Mouse (Mus musculus): ENCODE data around the gene Lgals4. TPM values are rescaled to one million over a fixed set of nuclear protein-coding genes. Genes with fewer than 3 reads are reported as not detected.

Gene Lgals4
- total RNA-seq, 2 experiments from 2014 or later = 3.2 to 5.4 TPM

DNA sequence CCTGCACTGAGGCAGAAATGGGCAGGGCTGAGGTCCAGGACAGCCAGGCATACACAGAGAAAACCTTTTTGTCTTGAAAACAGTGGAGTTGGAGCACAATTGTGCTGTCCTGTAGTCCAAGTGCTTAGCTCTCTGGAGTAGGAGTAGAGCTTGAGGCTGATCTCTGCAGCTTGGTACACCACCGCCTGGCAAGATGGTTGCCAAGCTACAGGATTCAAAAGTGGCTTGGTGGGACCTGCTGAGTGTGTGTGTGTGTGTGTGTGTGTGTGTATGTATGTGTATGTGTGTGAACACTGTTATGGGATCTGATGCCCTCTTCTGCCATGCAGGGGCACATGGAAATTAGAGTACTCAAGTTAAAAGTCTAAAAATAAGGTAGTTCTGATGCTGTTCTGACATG is 11.1 kb upstream of the Lgals4 start:
- DNase-seq = no peak

DNA sequence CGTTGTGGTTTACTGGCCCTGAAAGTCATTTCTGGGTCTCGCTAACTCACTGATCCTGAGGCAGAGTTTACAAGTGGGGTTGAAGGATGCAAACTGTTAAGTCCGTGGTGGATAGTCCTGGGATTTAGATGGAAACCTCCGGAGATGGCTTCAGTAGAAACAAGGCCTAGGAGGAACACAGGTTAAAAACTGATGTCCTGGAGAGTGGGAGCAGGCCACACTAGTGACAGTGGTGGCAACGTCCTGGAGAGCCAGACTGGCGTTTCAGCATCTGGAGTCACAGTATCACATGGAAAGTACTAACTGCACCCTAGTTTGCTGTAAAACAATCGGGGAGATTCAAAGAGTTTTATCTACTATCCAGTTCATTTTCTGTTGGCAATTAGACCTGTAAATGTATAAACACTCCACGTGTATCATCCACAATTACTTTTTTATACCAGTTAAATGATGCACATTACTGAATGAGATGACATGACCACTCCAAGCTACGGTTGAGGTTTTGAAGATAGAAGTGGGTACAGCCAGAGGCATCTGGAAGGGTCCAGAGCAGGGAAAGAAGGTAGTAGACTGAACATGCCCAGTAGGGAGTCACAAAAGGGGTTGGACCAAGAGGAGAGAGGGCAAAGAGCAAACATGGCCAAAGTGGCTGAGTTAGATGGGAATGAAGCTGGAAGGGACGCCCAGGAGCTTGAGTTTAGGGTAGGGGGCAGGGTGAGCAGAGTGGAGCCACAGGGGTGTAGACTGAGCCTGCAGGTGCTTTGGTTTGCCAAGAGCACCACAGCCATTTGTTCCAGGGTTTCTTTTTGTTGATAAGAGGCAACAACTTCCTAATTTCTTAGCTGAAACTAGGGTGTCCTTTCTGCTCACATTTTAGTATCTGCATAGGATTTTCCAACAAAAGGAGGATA is 10.4 kb upstream of the Lgals4 start:
- DNase-seq = no peak

DNA sequence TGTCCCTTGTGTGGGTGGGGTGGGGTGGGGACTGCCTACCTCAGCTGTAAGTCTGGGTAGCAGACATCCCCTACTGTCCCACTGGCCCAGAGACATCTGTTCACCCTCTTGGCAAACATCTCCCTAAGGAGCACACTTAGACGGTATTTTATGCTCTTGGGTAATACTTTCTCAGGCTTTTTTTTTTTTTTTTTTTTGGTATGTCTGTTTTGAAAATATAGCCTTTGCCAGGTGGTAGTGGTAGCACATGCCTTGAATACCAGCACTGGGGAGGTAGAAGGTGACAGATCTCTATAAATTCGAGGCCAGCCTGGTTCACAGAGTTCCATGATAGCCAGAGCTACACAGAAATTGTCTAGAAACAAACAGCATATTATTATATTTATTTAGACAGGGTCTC is 9.7 kb upstream of the Lgals4 start:
- no peak for DNase-seq

DNA sequence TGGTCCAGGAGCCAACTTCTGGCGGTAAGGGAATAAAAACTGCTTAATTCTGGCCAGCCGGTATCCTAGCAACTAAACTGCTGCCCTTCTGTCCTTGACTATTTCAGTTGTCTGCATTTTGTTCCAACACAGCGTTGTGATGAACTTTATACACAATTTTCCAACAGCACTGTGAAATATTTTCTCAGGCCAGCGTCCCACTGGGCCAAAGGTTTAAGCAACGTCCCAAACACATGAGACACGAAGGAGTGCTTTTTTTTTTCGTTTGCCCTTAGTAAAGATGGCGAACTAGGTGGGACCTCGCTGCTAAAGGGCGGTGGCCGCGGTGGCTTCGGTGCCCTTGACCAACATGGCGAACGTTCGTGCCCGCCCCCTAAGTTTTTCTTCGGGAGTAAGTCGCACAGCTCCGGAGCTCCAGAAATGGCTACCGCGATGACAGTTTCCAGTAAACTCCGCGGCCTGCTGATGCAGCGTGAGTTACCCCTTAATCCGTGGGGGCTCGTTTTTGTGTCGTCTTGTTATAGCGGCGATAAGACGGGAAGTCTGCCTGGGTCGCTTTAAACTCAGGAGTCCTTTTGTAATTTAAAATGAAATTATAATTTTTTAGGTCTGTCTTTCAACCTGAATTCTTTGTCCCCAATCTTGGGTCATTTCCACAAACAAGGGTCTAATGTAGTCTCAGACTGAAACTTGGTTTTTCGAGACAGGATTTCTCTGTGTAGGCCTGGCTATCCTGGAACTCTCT is 8.5 kb upstream of the Lgals4 start, which contains the start of gene Ech1:
TSS of gene Ech1 (plus strand) at position 277 of the 745 bp plus-strand sequence.
- peak; percentile 91 for DNase-seq

DNA sequence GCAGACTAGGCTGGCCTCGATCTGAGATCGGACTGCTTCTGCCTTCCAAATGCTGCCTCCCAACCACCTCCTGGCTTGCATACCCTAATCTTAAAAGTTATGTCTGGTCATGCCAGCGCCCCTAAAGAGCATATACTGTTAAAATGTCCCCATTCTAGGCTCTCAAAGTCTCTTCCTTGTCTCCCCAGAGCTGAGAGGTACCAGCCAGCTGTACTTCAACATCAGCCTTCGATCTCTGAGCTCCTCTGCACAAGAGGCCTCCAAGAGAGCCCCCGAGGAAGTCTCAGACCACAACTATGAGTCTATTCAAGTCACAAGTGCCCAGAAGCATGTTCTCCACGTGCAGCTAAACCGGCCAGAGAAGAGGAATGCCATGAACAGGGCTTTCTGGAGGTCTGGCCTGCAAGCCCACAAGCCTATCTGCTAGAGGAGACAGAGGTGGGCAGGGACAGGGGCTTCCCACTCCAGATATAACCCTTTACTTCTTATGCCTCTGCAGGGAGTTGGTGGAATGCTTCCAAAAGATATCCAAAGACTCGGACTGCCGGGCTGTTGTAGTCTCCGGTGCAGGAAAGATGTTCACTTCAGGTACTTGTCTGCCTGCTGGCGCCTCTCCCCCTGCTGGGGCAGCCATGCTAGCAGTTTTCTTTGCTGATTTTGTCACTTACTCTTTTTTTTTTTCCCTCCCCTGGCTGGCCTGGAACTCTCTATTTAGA is 7.8 kb upstream of the Lgals4 start:
- no peak for DNase-seq

DNA sequence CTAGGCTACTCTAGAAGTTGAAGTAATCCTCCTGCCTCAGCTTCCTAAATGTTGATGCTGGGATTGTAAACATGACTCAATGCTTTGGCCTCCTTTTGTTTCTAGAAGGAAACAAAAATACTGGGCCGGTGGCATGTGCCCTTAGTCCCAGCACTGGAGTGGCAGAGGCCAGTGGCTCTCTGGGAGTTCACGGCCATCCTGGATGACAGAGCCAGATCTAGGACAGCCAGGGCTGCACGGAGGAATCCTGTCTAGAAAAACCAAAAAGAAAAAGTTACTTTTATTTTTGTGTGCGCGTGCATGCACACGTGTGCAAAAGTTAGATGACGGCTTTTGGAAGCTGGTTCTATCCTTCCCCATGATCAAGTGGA is 7.3 kb upstream of the Lgals4 start:
- DNase-seq = no peak

DNA sequence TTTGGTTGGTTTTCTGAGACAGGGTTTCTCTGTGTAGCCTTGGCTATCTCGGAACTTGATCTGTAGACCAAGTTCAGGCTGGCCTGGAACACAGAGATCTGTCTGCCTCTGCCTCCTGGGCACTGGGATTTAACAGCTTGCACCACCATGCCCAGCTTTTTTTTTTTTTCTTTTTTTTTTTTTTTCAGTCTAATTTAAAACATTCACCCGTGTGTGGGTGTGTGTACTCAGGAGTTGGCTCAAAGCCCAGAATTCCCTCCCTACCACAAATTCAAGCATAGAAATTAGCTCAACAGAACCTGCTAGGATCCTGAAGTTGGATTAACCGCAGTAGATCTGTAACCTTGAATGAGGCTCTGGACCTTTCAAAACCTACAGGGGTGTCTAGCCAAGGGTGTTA is 6.3 kb upstream of the Lgals4 start:
- no peak for DNase-seq

DNA sequence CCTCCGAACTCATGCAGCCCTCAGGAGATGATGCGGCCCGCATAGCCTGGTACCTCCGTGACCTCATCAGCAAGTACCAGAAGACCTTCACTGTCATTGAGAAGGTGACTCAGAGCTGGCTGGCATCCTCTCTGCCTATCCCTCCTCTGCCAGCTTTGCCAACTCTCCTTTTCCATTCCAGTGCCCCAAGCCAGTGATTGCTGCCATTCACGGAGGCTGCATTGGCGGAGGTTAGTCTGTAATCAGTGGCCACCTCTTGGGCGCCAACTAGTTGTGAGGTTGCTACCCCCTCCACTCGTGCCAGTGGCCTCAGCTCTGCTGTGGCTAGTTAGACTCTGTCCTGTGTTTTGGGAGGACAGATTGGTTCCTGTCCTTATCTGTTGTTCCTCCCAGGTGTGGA is 3.8 kb upstream of the Lgals4 start:
- DNase-seq = no peak

DNA sequence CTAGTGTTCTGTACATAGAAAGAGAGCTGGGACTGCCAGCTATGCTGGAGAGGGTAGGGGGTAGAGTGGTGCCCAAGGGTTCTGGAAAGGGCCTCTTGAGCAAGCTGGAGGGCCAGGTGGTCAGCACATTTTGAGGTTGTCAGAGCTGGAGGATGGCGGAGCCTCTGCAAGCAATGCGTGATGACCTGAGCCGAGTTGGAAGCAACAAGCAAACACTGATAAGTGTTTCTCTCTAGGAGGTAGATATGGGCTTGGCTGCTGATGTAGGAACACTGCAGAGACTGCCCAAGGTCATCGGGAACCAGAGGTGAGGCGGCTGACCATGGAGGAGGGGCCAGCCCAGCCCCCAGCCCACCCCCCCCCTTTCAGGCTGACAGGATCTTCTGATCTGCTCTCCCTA is 2.7 kb upstream of the Lgals4 start:
- no peak for DNase-seq

DNA sequence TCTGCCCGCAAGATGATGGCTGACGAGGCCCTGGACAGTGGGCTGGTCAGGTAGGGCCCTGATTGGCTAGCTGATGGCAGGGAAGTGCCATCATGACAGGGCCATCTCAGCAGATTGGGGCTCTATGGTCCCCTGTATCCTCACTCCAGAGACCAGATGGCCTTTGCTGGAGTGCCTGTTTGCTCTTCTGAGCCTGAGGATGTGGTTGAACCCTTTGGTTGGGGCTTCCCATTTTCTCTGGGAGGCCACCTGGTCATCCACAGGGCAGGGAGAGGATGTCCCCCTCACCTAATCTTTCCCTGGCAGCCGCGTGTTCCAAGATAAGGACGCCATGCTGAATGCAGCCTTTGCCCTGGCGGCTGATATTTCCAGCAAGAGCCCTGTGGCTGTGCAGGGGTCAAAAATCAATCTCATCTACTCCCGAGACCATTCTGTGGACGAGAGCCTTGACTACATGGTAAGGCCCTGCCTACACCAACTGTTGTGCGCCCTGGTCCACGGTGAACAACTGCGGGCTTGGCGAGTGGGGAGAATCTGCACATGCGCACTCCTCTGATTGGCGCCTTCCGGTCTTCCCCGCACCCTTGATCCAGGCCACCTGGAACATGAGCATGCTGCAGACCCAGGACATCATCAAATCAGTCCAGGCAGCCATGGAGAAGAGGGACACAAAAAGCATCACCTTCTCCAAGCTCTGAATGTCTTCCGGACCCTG is 2.1 kb upstream of the Lgals4 start:
- DNase-seq = no peak

DNA sequence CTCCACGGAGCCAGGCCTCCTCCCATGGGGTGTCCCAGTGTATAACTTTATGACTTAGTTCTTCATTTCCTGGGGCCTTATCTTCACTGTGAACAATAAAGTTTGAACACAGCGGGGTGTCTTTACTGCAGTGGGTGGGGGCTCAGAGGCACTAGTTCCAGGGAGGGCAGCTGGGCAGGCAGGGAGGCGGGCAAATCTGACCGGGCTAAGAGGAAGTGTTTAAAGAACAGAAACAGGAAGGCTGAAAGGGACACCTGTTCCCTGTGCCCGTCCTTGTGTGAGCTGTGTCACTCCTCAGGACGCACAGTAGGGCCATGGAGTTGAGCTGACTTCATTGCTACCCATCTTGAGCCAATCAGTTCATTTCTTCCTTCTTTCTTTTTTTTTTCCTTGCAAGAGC is 1.5 kb upstream of the Lgals4 start:
- DNase-seq = no peak

DNA sequence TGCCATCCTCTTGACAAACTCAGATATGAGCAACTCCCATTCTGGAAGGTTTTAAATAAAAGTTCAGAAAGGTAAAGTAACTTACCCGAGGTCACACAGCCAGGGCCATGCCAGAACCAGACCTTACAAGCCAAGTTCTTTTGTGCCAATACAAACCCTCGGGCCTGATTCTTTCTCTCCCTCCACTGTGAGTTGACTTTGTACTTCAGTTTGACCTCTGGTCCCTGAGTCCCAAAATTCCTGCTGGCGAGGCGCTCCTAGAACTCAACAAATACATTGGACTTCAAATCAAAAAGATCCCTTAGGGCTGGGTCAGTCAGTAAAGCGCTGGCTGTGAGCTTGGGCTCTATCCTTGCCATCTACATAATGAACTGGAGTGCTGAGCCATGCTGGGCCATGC is 3.3 kb downstream of the Lgals4 start:
- DNase-seq = no peak

DNA sequence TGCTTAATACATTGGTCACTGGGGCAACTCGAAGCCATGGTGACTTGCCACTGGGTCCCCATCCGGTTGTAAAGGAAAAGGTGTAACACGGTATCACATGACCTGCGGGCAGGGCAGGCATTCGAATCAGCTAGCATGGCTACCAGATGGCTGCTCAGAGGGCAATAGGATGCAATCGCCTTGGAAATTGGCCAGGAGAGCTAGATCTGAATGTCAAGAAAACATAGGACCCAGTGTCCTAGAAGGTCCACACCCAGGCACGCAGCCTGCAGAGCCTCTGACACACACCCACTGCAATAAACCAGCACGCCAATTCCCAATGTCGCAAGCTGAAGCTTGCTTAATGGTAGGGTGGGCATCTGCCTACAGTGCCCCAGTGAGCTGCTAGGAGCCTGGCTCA is 4.7 kb downstream of the Lgals4 start:
- DNase-seq = no peak

DNA sequence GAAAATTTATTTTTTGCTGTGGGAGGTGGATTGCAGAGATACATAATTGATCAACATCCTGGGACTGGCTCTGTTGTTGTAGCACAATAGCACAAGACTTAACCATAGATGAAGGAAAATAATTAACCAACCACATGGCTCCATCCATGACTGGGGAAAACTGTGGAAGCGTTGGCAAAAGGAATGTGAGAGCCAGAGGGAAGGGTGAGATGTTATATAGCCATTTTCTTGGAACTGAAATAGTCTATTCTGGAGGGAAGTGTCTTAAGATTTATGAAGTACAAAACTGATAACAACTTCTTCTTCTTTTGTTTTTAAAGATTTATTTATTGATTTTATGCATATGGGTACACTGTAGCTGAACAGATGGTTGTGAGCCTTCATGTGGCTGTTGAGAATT is 13.6 kb downstream of the Lgals4 start:
- no peak for DNase-seq

DNA sequence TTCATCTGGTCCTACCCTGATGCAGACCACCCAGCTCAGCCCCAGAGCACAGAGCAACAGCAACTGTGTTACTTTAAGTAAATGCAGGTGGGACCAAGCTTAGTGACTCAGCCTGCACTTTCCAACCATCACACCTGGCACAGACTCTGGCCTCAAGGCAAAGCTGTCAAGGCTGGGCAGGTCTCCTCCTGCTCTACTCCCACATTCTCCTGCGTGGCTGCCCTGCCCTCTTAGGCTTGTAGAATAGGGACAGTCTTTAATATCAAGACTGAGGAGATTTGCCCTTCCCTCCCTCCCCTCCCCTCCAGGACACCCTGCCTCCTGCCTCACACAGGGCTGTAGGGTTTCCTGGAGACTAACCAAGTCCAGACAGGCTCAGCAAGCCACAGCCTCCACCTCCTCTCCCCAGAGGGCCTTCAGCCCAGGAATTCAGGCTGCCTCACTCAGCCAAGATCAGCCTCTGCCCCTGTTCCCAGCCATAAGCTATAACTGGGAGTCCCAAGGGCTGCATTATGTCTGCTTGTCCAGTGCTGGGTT is 16.1 kb downstream of the Lgals4 start:
- DNase-seq = no peak

DNA sequence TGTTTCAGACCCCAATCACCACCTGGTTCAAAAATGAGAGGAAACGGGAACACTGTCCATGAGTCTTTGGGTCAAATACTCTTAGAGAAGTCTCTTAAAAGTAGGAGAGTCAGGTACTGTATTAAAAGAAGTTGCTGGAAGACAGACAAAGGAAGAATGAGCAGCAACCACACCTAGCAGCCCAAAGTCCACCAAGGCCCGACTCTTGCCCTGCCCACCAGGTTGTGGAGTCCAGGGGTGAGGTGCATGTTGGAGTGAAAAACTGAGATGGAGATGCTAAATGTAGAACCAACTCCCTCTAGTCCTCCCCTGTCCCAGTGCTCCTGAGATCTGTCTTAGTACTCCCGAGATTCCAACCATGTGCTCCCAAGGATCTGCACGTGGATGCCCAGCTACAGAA is 17.0 kb downstream of the Lgals4 start:
- no peak for DNase-seq

DNA sequence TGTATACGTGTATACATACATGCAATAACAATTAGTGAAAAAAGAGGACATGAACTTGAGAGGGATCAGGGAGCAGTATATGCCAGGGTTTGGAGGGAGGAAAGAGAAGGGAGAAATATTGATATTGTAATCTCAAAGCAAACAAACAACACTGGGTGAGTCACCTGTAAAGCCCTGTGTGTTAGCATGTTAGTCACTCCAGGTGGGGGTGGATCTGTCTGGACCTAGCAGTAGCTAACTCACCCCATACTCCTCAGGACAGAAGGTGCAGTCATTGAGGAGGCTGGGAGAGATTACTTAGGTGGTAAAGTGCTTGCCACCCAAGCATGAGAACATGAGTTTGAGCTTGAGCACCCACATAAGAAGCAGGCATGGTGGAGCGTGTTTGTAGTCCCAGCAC is 26.3 kb downstream of the Lgals4 start:
- no peak for DNase-seq

DNA sequence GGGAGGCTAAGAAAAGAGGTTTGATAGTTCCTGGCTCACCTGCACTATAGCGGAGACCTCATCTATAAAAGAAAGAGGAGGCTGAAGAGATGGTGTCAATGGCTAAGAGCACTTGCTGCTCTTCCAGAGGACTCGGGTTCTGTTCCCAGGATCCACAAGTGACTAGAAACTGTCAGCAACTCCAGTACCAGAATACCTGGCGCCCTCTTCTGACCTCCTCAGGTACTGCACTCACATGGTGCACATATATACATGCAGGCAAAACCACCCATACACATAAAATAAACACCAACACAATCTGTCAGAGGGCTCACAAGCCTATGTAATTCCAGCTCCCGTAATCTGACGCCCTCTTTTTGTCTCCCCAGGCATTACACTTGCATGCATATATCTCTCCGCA is 27.2 kb downstream of the Lgals4 start:
- no peak for DNase-seq

DNA sequence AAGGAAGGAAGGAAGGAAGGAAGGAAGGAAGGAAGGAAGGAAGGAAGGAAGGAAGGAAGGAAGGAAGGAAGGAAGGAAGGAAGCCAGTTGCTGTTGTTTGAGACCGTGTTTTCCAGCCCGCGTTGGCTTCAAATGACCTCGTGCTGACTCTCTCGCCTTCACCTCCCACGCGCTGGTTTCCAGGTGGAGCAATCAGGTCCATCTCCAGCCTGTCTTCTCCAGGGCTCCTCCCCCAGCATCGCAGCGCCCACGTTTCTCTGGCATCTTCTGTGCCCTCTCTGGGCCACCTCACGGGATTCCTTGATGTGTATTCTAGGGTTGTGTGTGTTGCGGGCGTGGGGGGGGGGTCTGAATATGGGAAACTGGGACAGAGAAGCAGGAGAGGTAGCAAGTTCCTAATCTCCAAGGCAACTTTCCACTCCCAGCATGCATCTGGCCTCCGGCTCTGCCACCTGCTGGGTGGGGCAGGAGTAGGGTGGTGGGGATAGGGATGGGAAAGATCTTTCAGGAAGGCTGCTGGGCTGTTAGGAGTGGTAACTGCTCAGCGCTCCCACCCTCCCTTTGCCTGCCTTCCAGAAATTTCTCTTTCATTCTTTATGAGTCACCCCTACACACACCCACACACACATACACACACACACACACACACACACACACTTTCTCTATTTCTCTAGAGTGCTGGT is 29.3 kb downstream of the Lgals4 start:
- no peak for DNase-seq

DNA sequence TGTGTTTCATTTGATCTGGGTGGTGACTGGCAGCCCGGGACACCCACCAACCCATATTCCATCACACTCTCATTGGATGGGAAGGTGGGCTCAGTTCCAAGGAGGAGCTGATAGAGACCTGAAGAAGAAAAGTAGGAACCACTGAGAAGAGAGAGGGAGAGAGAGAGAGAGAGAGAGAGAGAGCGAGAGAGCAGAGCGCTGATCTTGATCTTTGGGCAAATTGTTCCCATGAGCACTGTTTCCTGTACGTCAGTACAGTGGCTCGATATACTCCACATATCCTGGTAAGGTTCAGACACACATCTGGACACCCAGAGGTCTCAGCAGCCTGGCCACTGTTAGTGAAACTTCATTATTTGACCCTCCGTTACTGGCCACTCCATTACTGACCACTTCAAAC is 29.9 kb downstream of the Lgals4 start, which contains the start of gene Lgals7:
TSS of gene Lgals7 (plus strand) at position 314 of the 400 bp plus-strand sequence.
- DNase-seq = no peak

DNA sequence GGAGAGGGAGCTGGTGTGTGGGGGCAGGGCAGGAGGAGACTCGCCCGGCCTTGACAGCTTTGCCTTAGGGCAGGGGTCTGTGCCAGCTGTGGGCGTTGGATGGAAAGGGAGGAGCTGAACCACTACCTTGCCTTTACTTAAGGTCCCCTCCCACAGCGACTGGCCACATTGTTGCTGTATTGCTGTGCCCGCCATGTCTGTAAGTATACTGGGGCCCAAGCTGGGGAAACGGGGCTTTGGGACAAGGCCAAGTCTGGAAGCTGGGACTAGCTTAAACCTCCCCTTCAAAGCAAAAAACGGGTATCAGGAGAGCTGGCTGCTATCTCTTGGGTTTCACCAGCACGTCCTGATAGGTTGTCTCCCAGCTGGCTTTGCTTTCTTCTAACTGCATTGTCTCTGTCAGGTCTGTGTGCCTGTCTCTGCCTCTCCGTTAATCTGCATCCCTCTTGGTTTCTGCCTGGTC is 30.7 kb downstream of the Lgals4 start:
- no peak for DNase-seq
